ENCODE assay signal across 7 mouse cellular contexts in the genomic region with DNA sequence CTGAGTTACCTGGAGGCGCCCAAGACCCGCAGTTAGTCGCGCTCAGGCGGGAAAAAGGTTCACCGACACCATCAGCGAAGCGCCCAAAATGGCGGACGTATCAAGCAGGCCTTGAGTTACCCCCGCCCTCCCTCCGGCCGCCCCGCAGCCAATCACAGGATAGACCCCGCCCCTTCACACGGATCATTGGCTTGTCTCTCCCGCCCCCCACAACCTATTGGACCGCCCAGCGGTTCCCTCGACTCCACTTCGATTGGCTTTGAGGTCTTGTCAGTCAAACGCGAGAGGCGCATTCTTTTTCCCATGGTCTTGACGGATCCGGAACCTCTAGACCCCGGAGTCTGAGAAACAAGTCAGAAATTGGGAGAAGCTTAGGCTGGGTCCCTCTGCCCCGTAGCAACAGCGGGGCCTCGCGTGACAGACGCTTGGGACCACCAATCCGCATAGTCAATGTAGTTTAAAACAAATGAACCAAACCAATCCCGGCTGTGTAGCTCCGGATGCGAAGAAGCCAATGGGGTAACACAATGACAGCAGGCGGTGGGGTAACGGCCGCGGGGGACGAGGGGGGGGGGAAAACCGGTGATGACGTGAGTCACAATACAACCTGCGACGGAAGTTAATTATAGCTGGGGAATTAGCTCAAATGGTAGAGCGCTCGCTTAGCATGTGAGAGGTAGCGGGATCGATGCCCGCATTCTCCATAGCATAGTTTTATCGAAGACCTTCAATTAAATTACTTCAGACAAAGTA. TPM values are rescaled to one million over a fixed set of nuclear protein-coding genes. Genes with fewer than 3 reads are reported as not detected.
DNase-seq lines count a peak whose midpoint lies in the region; ATAC-seq lines count a peak whose summit lies in the region.

A gene (minus strand): TSS at position 118 of the 753 bp plus-strand sequence.

- H3K27me3 ChIP-seq in embryonic facial prominence, embryonic 11.5 days (ENCODE audit: control insufficient read depth, insufficient read depth, low read length), result no peaks in the 10 kb centered on the region
- H3K27me3 ChIP-seq in limb, embryonic 10.5 days (ENCODE audit: low read depth, poor library complexity, severe bottlenecking), result no peaks in the 10 kb centered on the region
- no peaks in the 10 kb centered on the region for H3K27me3 ChIP-seq in midbrain, embryonic 13.5 days

- peak; percentile 99 for DNase-seq in adrenal gland, postnatal 14 days
- peak; percentile 100 for DNase-seq in embryonic facial prominence, embryonic 11.5 days (ENCODE audit: low spot score)
- peak; percentile 99 for DNase-seq in kidney, adult 11 months
- DNase-seq in limb, embryonic 10.5 days (ENCODE audit: low spot score), result peak; percentile 96
- peak; percentile 95 for DNase-seq in spleen, adult 12 weeks (ENCODE audit: low spot score)

- WGBS in embryonic facial prominence, embryonic 11.5 days, result under 1% methylated on average over 46 of the region's 51 CpGs
- under 1% methylated on average over 51 of the region's 51 CpGs for WGBS in limb, embryonic 10.5 days
- under 1% methylated on average over 51 of the region's 51 CpGs for WGBS in midbrain, embryonic 13.5 days

- H3K9me3 ChIP-seq in embryonic facial prominence, embryonic 11.5 days (replicated peaks; ENCODE audit: control insufficient read depth, low read length), result no peaks in the 10 kb centered on the region
- no peaks in the 10 kb centered on the region for H3K9me3 ChIP-seq in limb, embryonic 10.5 days (replicated peaks)
- H3K9me3 ChIP-seq in midbrain, embryonic 13.5 days, result no peaks in the 10 kb centered on the region

- peak within 1 kb of the TSS; percentile 48 for H3K4me2 ChIP-seq in embryonic facial prominence, embryonic 11.5 days (ENCODE audit: low read depth, low read length)
- peak within 1 kb of the TSS; percentile 84 for H3K4me2 ChIP-seq in midbrain, embryonic 13.5 days (replicated peaks)

- ATAC-seq in embryonic facial prominence, embryonic 11.5 days (replicated peaks; ENCODE audit: insufficient number of reproducible peaks, low FRiP score, low TSS enrichment, low read depth), result peak; percentile 97
- ATAC-seq in granulocyte monocyte progenitor cell, adult 5-6 weeks (replicated peaks; ENCODE audit: poor library complexity, severe bottlenecking), result peak; percentile 91
- peak; percentile 97 for ATAC-seq in midbrain, embryonic 13.5 days

- peak within 1 kb of the TSS; percentile 89 for H3K9ac ChIP-seq in embryonic facial prominence, embryonic 11.5 days (replicated peaks; ENCODE audit: low read length)
- peak within 1 kb of the TSS; percentile 88 for H3K9ac ChIP-seq in midbrain, embryonic 13.5 days (replicated peaks)

- H3K36me3 ChIP-seq in embryonic facial prominence, embryonic 11.5 days (replicated peaks; ENCODE audit: control insufficient read depth, insufficient read depth, low read depth, low read length), result no peaks in the 10 kb centered on the region
- H3K36me3 ChIP-seq in limb, embryonic 10.5 days, result peaks cover 11% of the 10 kb centered on the region
- H3K36me3 ChIP-seq in midbrain, embryonic 13.5 days, result no peaks in the 10 kb centered on the region

- H3K4me3 ChIP-seq in embryonic facial prominence, embryonic 11.5 days (ENCODE audit: low read depth, low read length), result peak within 1 kb of the TSS; percentile 81
- H3K4me3 ChIP-seq in limb, embryonic 10.5 days, result peak within 1 kb of the TSS; percentile 97
- H3K4me3 ChIP-seq in midbrain, embryonic 13.5 days (replicated peaks), result peak within 1 kb of the TSS; percentile 81

- H3K4me1 ChIP-seq in embryonic facial prominence, embryonic 11.5 days (ENCODE audit: control insufficient read depth, insufficient read depth, low read length), result no peaks in the 10 kb centered on the region
- peaks cover 28% of the 10 kb centered on the region for H3K4me1 ChIP-seq in limb, embryonic 10.5 days
- H3K4me1 ChIP-seq in midbrain, embryonic 13.5 days (replicated peaks), result peaks cover 32% of the 10 kb centered on the region

- H3K27ac ChIP-seq in embryonic facial prominence, embryonic 11.5 days (replicated peaks; ENCODE audit: low read depth, low read length), result peak within 1 kb of the TSS; percentile 91
- peak within 1 kb of the TSS; percentile 99 for H3K27ac ChIP-seq in limb, embryonic 10.5 days
- peak within 1 kb of the TSS; percentile 94 for H3K27ac ChIP-seq in midbrain, embryonic 13.5 days

RNA-seq across cellular contexts. Expression of the gene that starts here (rescaled TPM):
- total RNA-seq in adrenal gland, postnatal 14 days (2021), result 105 and 106 TPM in 2 replicates
- 72.2 and 83.2 TPM in 2 replicates for polyA plus RNA-seq in embryonic facial prominence, embryonic 11.5 days (2014; fragmentation: Nextera tagmentation; extraction: Ambion mirVana)
- 97.5 and 97.9 TPM in 2 replicates for total RNA-seq in granulocyte monocyte progenitor cell, adult 5-6 weeks (2014; fragmentation: Nextera tagmentation)
- total RNA-seq in granulocyte monocyte progenitor cell, adult 5-6 weeks (2017), result 106 and 114 TPM in 2 replicates
- polyA plus RNA-seq in limb, embryonic 10.5 days (2016; fragmentation: Nextera tagmentation; extraction: Ambion mirVana), result 68.5 and 82.4 TPM in 2 replicates
- 71.1 and 71.9 TPM in 2 replicates for polyA plus RNA-seq in midbrain, embryonic 13.5 days (2015; fragmentation: Nextera tagmentation; extraction: Ambion mirVana)

Comparison
In these comparisons a context has a peak if more than half of its experiments do, and no peak if none do; other contexts are left out.
1. Peak in every context shown above with its lines: DNase-seq, ATAC-seq, H3K4me3 ChIP-seq and H3K27ac ChIP-seq.